Mouse (Mus musculus) lung, adult 10 weeks (tissue): ENCODE data around the gene Cmtr1. TPM values are rescaled to one million over a fixed set of nuclear protein-coding genes. Genes with fewer than 3 reads are reported as not detected.

ENCODE experiments used
- polyA plus RNA-seq: library from polyadenylated mRNA; stranded (reverse); fragments of 350-450 nt; fragmentation: Illumina TruSeq; extraction: RNeasy Lipid Tissue Mini Kit (QIAGEN cat#74804); gene quantifications from one replicate; pipeline ENCODE4 v1.2.3, GENCODE M21; 2014; ENCODE audit warnings: low read depth, low replicate concordance; ENCODE audit not compliant: insufficient read depth

Gene Cmtr1
- polyA plus RNA-seq: 17.3 TPM

GRCm38 (mm10) chr17:29660076-29660761 lies at the start of gene Cmtr1:
Gene Cmtr1, plus strand, starts transcription at chr17:29660595.

GRCm38 (mm10) chr17:29614115-29615023 lies 46.0 kb upstream of the Cmtr1 start, which contains the start of the genes Rnf8 and Gm28043:
Gene Rnf8, plus strand, starts transcription at chr17:29614790.
Gene Gm28043, plus strand, starts transcription at chr17:29614876.

GRCm38 (mm10) chr17:29716732-29717445 lies 56.5 kb downstream of the Cmtr1 start, which contains the start of gene Ccdc167:
Gene Ccdc167, minus strand, starts transcription at chr17:29717044.

Other genes starting within 250 kb of the Cmtr1 start
- gene Pim1, start 169.8 kb upstream of the Cmtr1 start, polyA plus RNA-seq: 29.0 TPM
- not detected for gene Gm17657, start 111.0 kb upstream of the Cmtr1 start, polyA plus RNA-seq
- gene Tbc1d22b, start 110.8 kb upstream of the Cmtr1 start, polyA plus RNA-seq: 9.2 TPM
- not detected for gene Tmem217, start 108.2 kb upstream of the Cmtr1 start, polyA plus RNA-seq
- gene Rnf8, start 45.8 kb upstream of the Cmtr1 start, polyA plus RNA-seq: 26.6 TPM
- gene Gm28043, start 45.7 kb upstream of the Cmtr1 start, polyA plus RNA-seq: 0.23 TPM
- 6.8 TPM for gene Ccdc167, start 56.4 kb downstream of the Cmtr1 start, polyA plus RNA-seq